Comparison of ENCODE assay signal across 22 mouse cellular contexts in genomic region chr14:27289053-27289452, GRCm38 (mm10).
DNase-seq lines count a peak whose midpoint lies in the region; ATAC-seq lines count a peak whose summit lies in the region.
"Had no signal": no experiment of that assay in that cellular context is flagged by ENCODE, and none has a peak within 500 bp of the region (broad histone marks: within the 10 kb centered on the region; RNA-seq: fewer than 3 reads in every experiment).

No protein-coding gene starts in this region.

- H3K27ac ChIP-seq in heart, embryonic 10.5 days = peak overlapping the region; percentile 25; the same call in 1 of the 2 replicates
- peak overlapping the region; percentile 27; the same call in 1 of the 2 replicates for H3K27ac ChIP-seq in kidney, embryonic 15.5 days
- H3K27ac ChIP-seq in midbrain, embryonic 11.5 days (ENCODE audit: low read depth, low read length) = no peak overlapping the region
- no peak overlapping the region for H3K27ac ChIP-seq in midbrain, embryonic 10.5 days (replicated peaks)
- H3K27ac ChIP-seq in forebrain, embryonic 13.5 days = no peak overlapping the region; the same call in 1 of the 2 replicates
- H3K27ac ChIP-seq: embryonic facial prominence, embryonic 12.5 days; embryonic facial prominence, embryonic 15.5 days; forebrain, embryonic 15.5 days; heart, adult 2 months; hindbrain, embryonic 12.5 days; hindbrain, embryonic 15.5 days had no signal

- no peak for ATAC-seq in kidney, embryonic 15.5 days (replicated peaks; ENCODE audit: low FRiP score)
- no peak for ATAC-seq in midbrain, embryonic 11.5 days (ENCODE audit: low FRiP score)
- no peak for ATAC-seq in forebrain, embryonic 13.5 days
- ATAC-seq: activated CD4-positive, CD25-positive, alpha-beta regulatory T cell, adult 4 months; forebrain, embryonic 15.5 days had no signal

- peaks cover 14% of the 10 kb centered on the region for H3K4me1 ChIP-seq in heart, embryonic 10.5 days
- H3K4me1 ChIP-seq in kidney, embryonic 15.5 days = peaks cover 19% of the 10 kb centered on the region
- H3K4me1 ChIP-seq in midbrain, embryonic 11.5 days (ENCODE audit: control insufficient read depth, insufficient read depth, low read length) = no peaks in the 10 kb centered on the region
- H3K4me1 ChIP-seq in midbrain, embryonic 10.5 days = no peaks in the 10 kb centered on the region
- no peaks in the 10 kb centered on the region for H3K4me1 ChIP-seq in forebrain, embryonic 13.5 days
- H3K4me1 ChIP-seq: embryonic facial prominence, embryonic 12.5 days; embryonic facial prominence, embryonic 15.5 days; forebrain, embryonic 15.5 days; hindbrain, embryonic 12.5 days; hindbrain, embryonic 15.5 days had no signal

- no peaks in the 10 kb centered on the region for H3K27me3 ChIP-seq in heart, embryonic 10.5 days (ENCODE audit: insufficient read depth, poor library complexity, severe bottlenecking)
- H3K27me3 ChIP-seq in kidney, embryonic 15.5 days = no peaks in the 10 kb centered on the region
- no peaks in the 10 kb centered on the region for H3K27me3 ChIP-seq in midbrain, embryonic 11.5 days (ENCODE audit: control insufficient read depth, insufficient read depth, low read length)
- H3K27me3 ChIP-seq in midbrain, embryonic 10.5 days (ENCODE audit: low read depth, poor library complexity, severe bottlenecking) = no peaks in the 10 kb centered on the region
- no peaks in the 10 kb centered on the region for H3K27me3 ChIP-seq in forebrain, embryonic 13.5 days
- H3K27me3 ChIP-seq: embryonic facial prominence, embryonic 12.5 days; embryonic facial prominence, embryonic 15.5 days; forebrain, embryonic 15.5 days; hindbrain, embryonic 12.5 days; hindbrain, embryonic 15.5 days had no signal

- H3K4me3 ChIP-seq in heart, embryonic 10.5 days = no peak overlapping the region
- H3K4me3 ChIP-seq in kidney, embryonic 15.5 days (replicated peaks) = no peak overlapping the region
- H3K4me3 ChIP-seq in midbrain, embryonic 11.5 days (ENCODE audit: low read depth, low read length) = no peak overlapping the region
- H3K4me3 ChIP-seq in midbrain, embryonic 10.5 days = no peak overlapping the region
- H3K4me3 ChIP-seq in forebrain, embryonic 13.5 days = no peak overlapping the region
- H3K4me3 ChIP-seq: embryonic facial prominence, embryonic 12.5 days; embryonic facial prominence, embryonic 15.5 days; forebrain, embryonic 15.5 days; heart, adult 2 months; hindbrain, embryonic 12.5 days; hindbrain, embryonic 15.5 days had no signal

- H3K9ac ChIP-seq in kidney, embryonic 15.5 days = no peak overlapping the region
- no peak overlapping the region for H3K9ac ChIP-seq in midbrain, embryonic 11.5 days (ENCODE audit: low read length)
- no peak overlapping the region for H3K9ac ChIP-seq in forebrain, embryonic 13.5 days
- H3K9ac ChIP-seq: embryonic facial prominence, embryonic 12.5 days; embryonic facial prominence, embryonic 15.5 days; forebrain, embryonic 15.5 days; hindbrain, embryonic 12.5 days; hindbrain, embryonic 15.5 days had no signal

- H3K9me3 ChIP-seq in heart, embryonic 10.5 days = no peaks in the 10 kb centered on the region
- no peaks in the 10 kb centered on the region for H3K9me3 ChIP-seq in kidney, embryonic 15.5 days (replicated peaks)
- H3K9me3 ChIP-seq in midbrain, embryonic 11.5 days (ENCODE audit: control insufficient read depth, low read length) = no peaks in the 10 kb centered on the region
- H3K9me3 ChIP-seq in midbrain, embryonic 10.5 days (replicated peaks) = no peaks in the 10 kb centered on the region
- no peaks in the 10 kb centered on the region for H3K9me3 ChIP-seq in forebrain, embryonic 13.5 days (replicated peaks)
- H3K9me3 ChIP-seq: embryonic facial prominence, embryonic 12.5 days; embryonic facial prominence, embryonic 15.5 days; forebrain, embryonic 15.5 days; hindbrain, embryonic 12.5 days; hindbrain, embryonic 15.5 days had no signal

- DNase-seq in heart, embryonic 10.5 days (ENCODE audit: low spot score) = no peak
- no peak for DNase-seq in heart, adult 8-10 months (ENCODE audit: low spot score)
- DNase-seq in kidney, adult 8-10 months = no peak
- DNase-seq in midbrain, embryonic 11.5 days (ENCODE audit: low spot score, missing footprints) = peak; percentile 14
- no peak for DNase-seq in midbrain, embryonic 10.5 days (ENCODE audit: low spot score)
- DNase-seq: adrenal gland, adult 8-10 months; adrenal gland, postnatal 25 days; cerebellum, adult 11 months; cerebellum, adult 2 months; cerebellum, adult 9-11 months; cerebellum, postnatal 25 days; gastrocnemius, postnatal 10 days; gastrocnemius, postnatal 36 days; heart, adult 2 months had no signal

- H3K36me3 ChIP-seq in heart, embryonic 10.5 days = no peaks in the 10 kb centered on the region
- no peaks in the 10 kb centered on the region for H3K36me3 ChIP-seq in kidney, embryonic 15.5 days
- H3K36me3 ChIP-seq in midbrain, embryonic 11.5 days (ENCODE audit: control insufficient read depth, insufficient read depth, low read length) = no peaks in the 10 kb centered on the region
- H3K36me3 ChIP-seq in midbrain, embryonic 10.5 days = no peaks in the 10 kb centered on the region
- no peaks in the 10 kb centered on the region for H3K36me3 ChIP-seq in forebrain, embryonic 13.5 days (ENCODE audit: poor library complexity, severe bottlenecking)
- H3K36me3 ChIP-seq: embryonic facial prominence, embryonic 12.5 days; embryonic facial prominence, embryonic 15.5 days; forebrain, embryonic 15.5 days; hindbrain, embryonic 12.5 days; hindbrain, embryonic 15.5 days had no signal

- H3K4me2 ChIP-seq in kidney, embryonic 15.5 days = no peak overlapping the region
- H3K4me2 ChIP-seq in midbrain, embryonic 11.5 days = no peak overlapping the region
- H3K4me2 ChIP-seq in forebrain, embryonic 13.5 days = no peak overlapping the region
- H3K4me2 ChIP-seq: embryonic facial prominence, embryonic 12.5 days; embryonic facial prominence, embryonic 15.5 days; forebrain, embryonic 15.5 days; hindbrain, embryonic 12.5 days; hindbrain, embryonic 15.5 days had no signal

- 43% methylated on average over 5 of the region's 5 CpGs for WGBS in heart, embryonic 10.5 days
- 46% methylated on average over 5 of the region's 5 CpGs for WGBS in kidney, embryonic 15.5 days
- WGBS in midbrain, embryonic 11.5 days = 88% methylated on average over 5 of the region's 5 CpGs
- 86% methylated on average over 5 of the region's 5 CpGs for WGBS in midbrain, embryonic 10.5 days
- 82% methylated on average over 5 of the region's 5 CpGs for WGBS in forebrain, embryonic 13.5 days

Comparison
In these comparisons a context has a peak if more than half of its experiments do, and no peak if none do; other contexts are left out.
1. H3K27ac ChIP-seq: peak in heart, embryonic 10.5 days (single experiment) and kidney, embryonic 15.5 days (single experiment); none in midbrain, embryonic 11.5 days (single experiment), midbrain, embryonic 10.5 days (single experiment) and forebrain, embryonic 13.5 days (single experiment).